Mouse (Mus musculus) neural tube, embryonic 14.5 days (tissue): ENCODE data around the gene Sppl2b. TPM values are rescaled to one million over a fixed set of nuclear protein-coding genes. Genes with fewer than 3 reads are reported as not detected.

Experiments
- ATAC-seq: fragments of 200-750 bp; cut with Nextera tagmentation; 2 replicates; pipeline ENCODE4 v1.8.0; 2017; ENCODE audit warnings: low read depth, mild to moderate bottlenecking, moderate TSS enrichment, moderate library complexity
- H3K27ac ChIP-seq: fragments of 300-500 bp; sonication (generic); 2 replicates; pipeline ENCODE4 v1.5.1; 2014; ENCODE audit warnings: low read depth, mild to moderate bottlenecking, control low read depth, low read length, moderate library complexity, mixed read lengths
- H3K27me3 ChIP-seq: fragments of 300-500 bp; sonication (generic); 2 replicates; pipeline ENCODE4 v1.6.1; 2014; ENCODE audit warnings: low read length; ENCODE audit not compliant: control insufficient read depth, insufficient read depth
- H3K36me3 ChIP-seq: fragments of 300-500 bp; sonication (generic); 2 replicates; pipeline ENCODE4 v1.6.1; 2014; ENCODE audit warnings: low read length, mixed read lengths; ENCODE audit not compliant: control insufficient read depth, insufficient read depth
- H3K4me1 ChIP-seq: fragments of 300-500 bp; sonication (generic); 2 replicates; pipeline ENCODE4 v1.6.1; 2014; ENCODE audit warnings: low read length; ENCODE audit not compliant: control insufficient read depth, insufficient read depth
- H3K4me2 ChIP-seq: fragments of 300-500 bp; sonication (generic); 2 replicates; pipeline ENCODE4 v1.6.1; 2014; ENCODE audit warnings: mild to moderate bottlenecking, low read depth, low read length, control low read depth
- H3K4me3 ChIP-seq: fragments of 300-500 bp; sonication (generic); 2 replicates; pipeline ENCODE4 v1.5.1; 2014; ENCODE audit warnings: low read depth, low read length, control low read depth, mixed read lengths
- H3K9ac ChIP-seq: fragments of 300-500 bp; sonication (generic); replicated peaks from 2 replicates; pipeline ENCODE4 v1.6.1; 2014; ENCODE audit warnings: low read depth, mild to moderate bottlenecking, control low read depth, low read length, mixed read lengths
- H3K9me3 ChIP-seq: fragments of 300-500 bp; sonication (generic); 2 replicates; pipeline ENCODE4 v1.6.1; 2016; ENCODE audit warnings: low read length; ENCODE audit not compliant: control insufficient read depth
- WGBS: fragments of 180-500 bp; shearing (Covaris S2); extraction: QIAGEN DNeasy Blood & Tissue Kit; methylation state at CpG from one replicate; pipeline ENCODE4 v1.1.7; 2014; 5-methylcytosine and 5-hydroxymethylcytosine counted together
- polyA plus RNA-seq: library from polyadenylated mRNA; unstranded; fragments of >200 nt; fragmentation: Nextera tagmentation; extraction: Ambion mirVana; gene quantifications from 2 replicates; pipeline ENCODE4 v1.2.1, GENCODE M21; 2014

The Sppl2b gene
- polyA plus RNA-seq, 1 experiment from 2014 or later: 61.5 TPM

- Histone ChIP-seq H3K4me2 (no peak overlapping the region), H3K4me3 (no peak overlapping the region), H3K27ac (no peak overlapping the region), H3K4me1 (peaks cover 8% of the 10 kb centered on the region), H3K9ac (no peak overlapping the region), H3K36me3 (peaks cover 13% of the 10 kb centered on the region), H3K9me3 (no peaks in the 10 kb centered on the region), H3K27me3 (peaks cover 5% of the 10 kb centered on the region; the same call in 1 of the 2 replicates)
- 72% methylated on average over 1 of the region's 1 CpGs for WGBS
- ATAC-seq: no peak
Observed at GRCm38 (mm10) chr10:80829359-80830278, 25.5 kb upstream of the Sppl2b start.

DNA sequence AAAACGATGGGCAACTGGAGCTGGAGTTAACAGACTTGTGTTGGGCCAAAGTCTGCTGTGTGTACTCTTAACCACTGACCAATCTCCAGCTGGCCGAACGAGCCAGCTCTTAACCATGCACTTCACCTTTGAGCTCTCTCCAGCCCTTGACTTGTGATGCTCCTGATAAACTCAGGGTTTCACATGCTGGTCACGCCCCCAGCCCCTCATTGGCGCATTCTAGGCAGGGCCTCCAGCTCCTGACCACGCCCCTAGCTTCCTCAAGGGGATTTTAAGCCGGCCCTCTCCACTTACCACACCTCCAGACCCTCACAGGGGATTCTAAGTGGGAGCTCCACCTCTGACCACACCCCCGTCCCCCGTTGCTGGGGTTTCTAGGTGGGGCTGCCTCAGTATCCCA is 23.9 kb upstream of the Sppl2b start:
- peaks cover 17% of the 10 kb centered on the region for H3K36me3 ChIP-seq
- H3K4me1 ChIP-seq: peaks cover 11% of the 10 kb centered on the region
- no peak overlapping the region for H3K9ac ChIP-seq
- 6% methylated on average over 9 of the region's 9 CpGs for WGBS
- no peak overlapping the region for H3K27ac ChIP-seq
- ATAC-seq: no peak
- H3K4me3 ChIP-seq: no peak overlapping the region
- H3K9me3 ChIP-seq: no peaks in the 10 kb centered on the region
- H3K4me2 ChIP-seq: no peak overlapping the region
- peaks cover 12% of the 10 kb centered on the region; the same call in 1 of the 2 replicates for H3K27me3 ChIP-seq

GRCm38 (mm10) chr10:80832818-80833217 is 22.3 kb upstream of the Sppl2b start:
- no peak overlapping the region for H3K4me2 ChIP-seq
- H3K36me3 ChIP-seq: peaks cover 17% of the 10 kb centered on the region
- 64% methylated on average over 7 of the region's 7 CpGs for WGBS
- peaks cover 6% of the 10 kb centered on the region for H3K4me1 ChIP-seq
- H3K27me3 ChIP-seq: peaks cover 12% of the 10 kb centered on the region; the same call in 1 of the 2 replicates
- no peak overlapping the region for H3K9ac ChIP-seq
- ATAC-seq: no peak
- H3K4me3 ChIP-seq: no peak overlapping the region
- H3K9me3 ChIP-seq: no peaks in the 10 kb centered on the region
- no peak overlapping the region for H3K27ac ChIP-seq

GRCm38 (mm10) chr10:80835617-80836016 is 19.5 kb upstream of the Sppl2b start:
- 0 out of 2 replicates have a peak, but pooled peaks cover 3% of the 10 kb centered on the region for H3K4me1 ChIP-seq
- H3K27ac ChIP-seq: no peak overlapping the region
- 0 out of 2 replicates have a peak overlapping the region, but pooled peaks have one; percentile 2 for H3K4me2 ChIP-seq
- ATAC-seq: no peak
- peaks cover 12% of the 10 kb centered on the region; the same call in 1 of the 2 replicates for H3K27me3 ChIP-seq
- no peaks in the 10 kb centered on the region for H3K9me3 ChIP-seq
- 0 out of 2 replicates have a peak, but pooled peaks cover 4% of the 10 kb centered on the region for H3K36me3 ChIP-seq
- no peak overlapping the region for H3K9ac ChIP-seq
- H3K4me3 ChIP-seq: no peak overlapping the region
- WGBS: 55% methylated on average over 30 of the region's 30 CpGs

- Histone ChIP-seq H3K4me3 (no peak overlapping the region), H3K36me3 (0 out of 2 replicates have a peak, but pooled peaks cover 4% of the 10 kb centered on the region), H3K27me3 (peaks cover 12% of the 10 kb centered on the region; the same call in 1 of the 2 replicates), H3K9ac (no peak overlapping the region), H3K4me1 (0 out of 2 replicates have a peak, but pooled peaks cover 3% of the 10 kb centered on the region), H3K9me3 (no peaks in the 10 kb centered on the region), H3K4me2 (no peak overlapping the region), H3K27ac (no peak overlapping the region)
- ATAC-seq: no peak
- 42% methylated on average over 7 of the region's 7 CpGs for WGBS
Observed at GRCm38 (mm10) chr10:80836949-80837379, 18.1 kb upstream of the Sppl2b start.

GRCm38 (mm10) chr10:80837827-80838226 is 17.2 kb upstream of the Sppl2b start:
- Histone ChIP-seq H3K4me2 (no peak overlapping the region), H3K36me3 (0 out of 2 replicates have a peak, but pooled peaks cover 4% of the 10 kb centered on the region), H3K9ac (no peak overlapping the region), H3K4me3 (no peak overlapping the region), H3K27me3 (peaks cover 17% of the 10 kb centered on the region; the same call in 1 of the 2 replicates), H3K9me3 (no peaks in the 10 kb centered on the region), H3K4me1 (0 out of 2 replicates have a peak, but pooled peaks cover 3% of the 10 kb centered on the region), H3K27ac (no peak overlapping the region)
- no peak for ATAC-seq
- WGBS: 21% methylated on average over 2 of the region's 2 CpGs

GRCm38 (mm10) chr10:80838346-80838912 is 16.6 kb upstream of the Sppl2b start:
- H3K9ac ChIP-seq: no peak overlapping the region
- WGBS: 76% methylated on average over 2 of the region's 2 CpGs

DNA sequence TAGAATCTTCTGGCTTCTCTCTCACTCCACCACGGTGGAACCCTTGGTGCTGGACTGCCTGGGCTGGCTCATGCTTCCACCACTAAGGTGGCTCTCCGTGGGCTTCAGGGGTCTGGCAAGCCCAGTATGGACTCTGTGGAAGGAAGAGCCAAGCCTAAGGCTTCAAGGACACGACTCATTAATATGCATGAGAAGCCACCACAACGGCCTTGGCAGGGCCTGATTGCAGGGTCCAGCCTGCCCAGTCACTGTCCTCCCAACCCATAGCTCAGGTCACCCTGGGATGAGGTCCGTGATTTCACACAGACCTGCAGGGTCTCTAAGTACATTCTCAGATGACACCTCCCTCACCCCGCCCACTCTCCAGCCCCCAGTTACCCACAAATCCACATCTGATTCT is 15.2 kb upstream of the Sppl2b start:
- no peaks in the 10 kb centered on the region for H3K9me3 ChIP-seq
- H3K4me1 ChIP-seq: 0 out of 2 replicates have a peak, but pooled peaks cover 3% of the 10 kb centered on the region
- 0 out of 2 replicates have a peak, but pooled peaks cover 3% of the 10 kb centered on the region for H3K36me3 ChIP-seq
- no peak overlapping the region for H3K4me3 ChIP-seq
- H3K27ac ChIP-seq: no peak overlapping the region
- ATAC-seq: no peak
- 65% methylated on average over 6 of the region's 6 CpGs for WGBS
- peaks cover 29% of the 10 kb centered on the region for H3K27me3 ChIP-seq
- H3K9ac ChIP-seq: no peak overlapping the region
- no peak overlapping the region for H3K4me2 ChIP-seq

More at GRCm38 (mm10) chr10:80838346-80838912, 16.6 kb upstream of the Sppl2b start:
- Histone ChIP-seq H3K4me1 (0 out of 2 replicates have a peak, but pooled peaks cover 3% of the 10 kb centered on the region), H3K27me3 (peaks cover 23% of the 10 kb centered on the region), H3K9me3 (no peaks in the 10 kb centered on the region), H3K4me2 (no peak overlapping the region), H3K27ac (no peak overlapping the region), H3K36me3 (0 out of 2 replicates have a peak, but pooled peaks cover 4% of the 10 kb centered on the region), H3K4me3 (no peak overlapping the region)
- ATAC-seq: no peak
